Mouse (Mus musculus) gastrocnemius, postnatal 14 days (tissue): ENCODE results near the gene Hoxd10. TPM values are rescaled to one million over a fixed set of nuclear protein-coding genes. Genes with fewer than 3 reads are reported as not detected.

Experiments used
- DNase-seq: peaks from one replicate; pipeline ENCODE4 v3.0.0; 2021; ENCODE audit warnings: mixed read lengths
- intact Hi-C: fragments of 180-260 bp; cut with DNase I; formaldehyde crosslinking; loops from one replicate; pipeline ENCODE4 v1.15.1; 2025; ENCODE audit warnings: low total_unique reads
- total RNA-seq, 2 experiments: library from RNA; stranded (reverse); gene quantifications; 2 replicates each; pipeline ENCODE4 v1.2.3; 2021

The Hoxd10 gene
- total RNA-seq, 2 experiments from 2014 or later: 4.4 to 4.5 TPM

- DNase-seq: no peak
- intact Hi-C loops: no loop called here
Observed at GRCm38 (mm10) chr2:74676376-74677052, 15.2 kb upstream of the Hoxd10 start.

GRCm38 (mm10) chr2:74677106-74677505, 14.6 kb upstream of the Hoxd10 start:
- DNase-seq: no peak
- intact Hi-C loops: no loop called here

- intact Hi-C loops: no loop called here
- no peak for DNase-seq
Observed at GRCm38 (mm10) chr2:74678891-74679595, 12.7 kb upstream of the Hoxd10 start, which contains the start of gene Hoxd11. TSS of gene Hoxd11 (plus strand) at chr2:74679557.

GRCm38 (mm10) chr2:74679596-74679971, 12.1 kb upstream of the Hoxd10 start:
- no peak for DNase-seq
- intact Hi-C loops: no loop called here

- no peak for DNase-seq
- intact Hi-C loops: no loop called here
Observed at GRCm38 (mm10) chr2:74679980-74680379, 11.7 kb upstream of the Hoxd10 start.

- intact Hi-C loops: no loop called here
- no peak for DNase-seq
Observed at GRCm38 (mm10) chr2:74680561-74681398, 10.9 kb upstream of the Hoxd10 start.

GRCm38 (mm10) chr2:74681594-74682531, 9.9 kb upstream of the Hoxd10 start:
- intact Hi-C loops: no loop called here

GRCm38 (mm10) chr2:74682796-74683195, 8.9 kb upstream of the Hoxd10 start:
- intact Hi-C loops: no loop called here
- DNase-seq: no peak

More at GRCm38 (mm10) chr2:74681594-74682531, 9.9 kb upstream of the Hoxd10 start:
- DNase-seq: no peak

GRCm38 (mm10) chr2:74683471-74683951, 8.2 kb upstream of the Hoxd10 start:
- intact Hi-C loops: no loop called here
- no peak for DNase-seq

GRCm38 (mm10) chr2:74684106-74684505, 7.6 kb upstream of the Hoxd10 start:
- intact Hi-C loops: no loop called here
- no peak for DNase-seq

- intact Hi-C loops: no loop called here
- no peak for DNase-seq
Observed at GRCm38 (mm10) chr2:74685059-74685603, 6.6 kb upstream of the Hoxd10 start.

- DNase-seq: no peak
- intact Hi-C loops: no loop called here
Observed at GRCm38 (mm10) chr2:74686301-74686987, 5.3 kb upstream of the Hoxd10 start.

- DNase-seq: no peak
- intact Hi-C loops: no loop called here
Observed at GRCm38 (mm10) chr2:74686988-74687697, 4.6 kb upstream of the Hoxd10 start.

- intact Hi-C loops: no loop called here
- DNase-seq: no peak
Observed at GRCm38 (mm10) chr2:74687698-74688555, 3.8 kb upstream of the Hoxd10 start.

- no peak for DNase-seq
- intact Hi-C loops: no loop called here
Observed at GRCm38 (mm10) chr2:74688795-74689573, 2.7 kb upstream of the Hoxd10 start.
